26 mouse cellular contexts compared by ENCODE assay signal in genomic region chr9:69463046-69463445, GRCm38 (mm10). TPM values are rescaled to one million over a fixed set of nuclear protein-coding genes. Genes with fewer than 3 reads are reported as not detected.
DNase-seq lines count a peak whose midpoint lies in the region; ATAC-seq and TF ChIP-seq lines count a peak whose summit lies in the region.
"Had no signal": no experiment of that assay in that cellular context is flagged by ENCODE, and none has a peak within 500 bp of the region (broad histone marks: within the 10 kb centered on the region; RNA-seq: fewer than 3 reads in every experiment).

No protein-coding gene starts in this region.

- no peak overlapping the region for H3K4me3 ChIP-seq in MEL (ENCODE audit: control insufficient read depth in 1 of 2, insufficient read depth in 1 of 2, low read depth in 2 of 2, low read length in 2 of 2)
- no peak overlapping the region for H3K4me3 ChIP-seq in stomach, embryonic 14.5 days (ENCODE audit: low read depth, low read length)
- H3K4me3 ChIP-seq: embryonic facial prominence, embryonic 10.5 days; embryonic facial prominence, embryonic 13.5 days; forebrain, embryonic 10.5 days; forebrain, embryonic 13.5 days; hindbrain, embryonic 12.5 days; hindbrain, embryonic 15.5 days had no signal

- H3K9me3 ChIP-seq in MEL (replicated peaks; ENCODE audit: insufficient read depth, low read length) = no peaks in the 10 kb centered on the region
- H3K9me3 ChIP-seq in stomach, embryonic 14.5 days (ENCODE audit: control insufficient read depth, low read depth, low read length) = no peaks in the 10 kb centered on the region
- H3K9me3 ChIP-seq: embryonic facial prominence, embryonic 10.5 days; embryonic facial prominence, embryonic 13.5 days; forebrain, embryonic 10.5 days; forebrain, embryonic 13.5 days; hindbrain, embryonic 12.5 days; hindbrain, embryonic 15.5 days had no signal

- peaks cover 1 to 24% of the 10 kb centered on the region in 2 experiments; a peak in 3 of 4 replicates for H3K36me3 ChIP-seq in MEL (ENCODE audit: control insufficient read depth in 1 of 2, insufficient read depth in 2 of 2, low read length in 2 of 2)
- peaks cover 19% of the 10 kb centered on the region for H3K36me3 ChIP-seq in stomach, embryonic 14.5 days (ENCODE audit: control insufficient read depth, insufficient read depth, low read length)
- H3K36me3 ChIP-seq: embryonic facial prominence, embryonic 10.5 days; forebrain, embryonic 10.5 days; hindbrain, embryonic 12.5 days; hindbrain, embryonic 15.5 days had no signal

- TF ChIP-seq POLR2A in MEL (IDR thresholded peaks at IDR 0.05; ENCODE audit: control insufficient read depth in 1 of 2, insufficient read depth in 1 of 2, low read depth in 1 of 2, low read length in 2 of 2, poor library complexity in 1 of 2) = no peak

- peaks cover 4 to 28% of the 10 kb centered on the region in 2 experiments for H3K4me1 ChIP-seq in MEL (ENCODE audit: control insufficient read depth in 1 of 2, insufficient read depth in 2 of 2, low read length in 2 of 2)
- H3K4me1 ChIP-seq in stomach, embryonic 14.5 days (ENCODE audit: control insufficient read depth, insufficient read depth, low read length) = peaks cover 56% of the 10 kb centered on the region

- WGBS in stomach, embryonic 14.5 days = 66% methylated on average over 2 of the region's 2 CpGs

- no peaks in the 10 kb centered on the region for H3K27me3 ChIP-seq in MEL (ENCODE audit: control insufficient read depth in 1 of 2, insufficient read depth in 2 of 2, low read length in 2 of 2)
- no peaks in the 10 kb centered on the region for H3K27me3 ChIP-seq in stomach, embryonic 14.5 days (ENCODE audit: control insufficient read depth, insufficient read depth, low read length)
- H3K27me3 ChIP-seq: embryonic facial prominence, embryonic 13.5 days; forebrain, embryonic 13.5 days; hindbrain, embryonic 12.5 days; hindbrain, embryonic 15.5 days had no signal

- TF ChIP-seq RAD21 in MEL (IDR thresholded peaks at IDR 0.05; ENCODE audit: low read depth, low read length) = no peak

- no peak for ATAC-seq in stomach, embryonic 14.5 days (ENCODE audit: insufficient number of reproducible peaks, insufficient read depth, low FRiP score, low read depth)
- ATAC-seq: activated CD4-positive, CD25-positive, alpha-beta regulatory T cell, adult 4 months; CD4-positive, CD25-positive, alpha-beta regulatory T cell, adult 4 months; forebrain, embryonic 13.5 days; forebrain, embryonic 16.5 days; intestine, postnatal 0 days had no signal

- H3K9ac ChIP-seq in MEL (ENCODE audit: control insufficient read depth, low read depth, low read length, poor library complexity, severe bottlenecking) = no peak overlapping the region
- no peak overlapping the region for H3K9ac ChIP-seq in stomach, embryonic 14.5 days (replicated peaks; ENCODE audit: low read depth, low read length)
- H3K9ac ChIP-seq: embryonic facial prominence, embryonic 13.5 days; forebrain, embryonic 13.5 days; hindbrain, embryonic 12.5 days; hindbrain, embryonic 15.5 days had no signal

- no peaks in the 10 kb centered on the region for H3K79me2 ChIP-seq in MEL (ENCODE audit: control insufficient read depth, insufficient read depth, low read length, poor library complexity)

- H3K4me2 ChIP-seq in stomach, embryonic 14.5 days (replicated peaks; ENCODE audit: low read depth, low read length) = no peak overlapping the region
- H3K4me2 ChIP-seq: embryonic facial prominence, embryonic 13.5 days; forebrain, embryonic 13.5 days; heart, embryonic 11.5 days; hindbrain, embryonic 12.5 days; hindbrain, embryonic 15.5 days had no signal

- H3K27ac ChIP-seq in MEL (ENCODE audit: control insufficient read depth, low read depth, low read length) = no peak overlapping the region
- peak overlapping the region; percentile 75; the same call in 1 of the 2 replicates for H3K27ac ChIP-seq in stomach, embryonic 14.5 days (ENCODE audit: low read length)
- H3K27ac ChIP-seq: embryonic facial prominence, embryonic 10.5 days; embryonic facial prominence, embryonic 13.5 days; forebrain, embryonic 10.5 days; forebrain, embryonic 13.5 days; hindbrain, embryonic 12.5 days; hindbrain, embryonic 15.5 days had no signal

- peak; percentile 39 to 42; a peak in 2 of 4 replicates for TF ChIP-seq EP300 in MEL (IDR thresholded peaks at IDR 0.05; ENCODE audit: low read depth in 1 of 2, low read length in 2 of 2)

- TF ChIP-seq CTCF in MEL (IDR thresholded peaks at IDR 0.05 in 2 of 3, conservative IDR thresholded peaks at IDR 0.05 in 1 of 3; ENCODE audit: control insufficient read depth in 1 of 3, insufficient read depth in 1 of 3, low read depth in 2 of 3, low read length in 3 of 3, poor library complexity in 1 of 3, severe bottlenecking in 1 of 3) = no peak

- DNase-seq in adrenal gland, postnatal 36 days = peak; percentile 40 to 69
- no peak for DNase-seq in adrenal gland, adult 8-10 months
- DNase-seq in MEL (ENCODE audit: low read depth, low spot score) = peak; percentile 66
- no peak for DNase-seq in layer of hippocampus, postnatal 25 days (ENCODE audit: extremely low spot score in 1 of 2, low spot score in 1 of 2)
- DNase-seq in gastrocnemius, postnatal 4 days (ENCODE audit: low spot score in 2 of 2) = no peak
- DNase-seq: adrenal gland, postnatal 25 days; cerebellum, adult 11 months; cerebellum, adult 2 months; cerebellum, adult 9-11 months; cerebellum, postnatal 36 days; embryo, embryonic 11 days; gastrocnemius, postnatal 10 days; gastrocnemius, postnatal 36 days; heart, adult 11 months had no signal

TF ChIP-seq in MEL, 35 proteins besides CTCF, POLR2A, EP300 and RAD21:
- TF ChIP-seq JUND (IDR thresholded peaks at IDR 0.05; ENCODE audit: low read depth, low read length) = peak; percentile 48; the same call in 1 of the 2 replicates
- TF ChIP-seq ETS1 (IDR thresholded peaks at IDR 0.05; ENCODE audit: low read depth, low read length) = peak; percentile 33; the same call in 1 of the 2 replicates
- TF ChIP-seq CHD1 (IDR thresholded peaks at IDR 0.05; ENCODE audit: low read depth, low read length) = no peak
- no peak for TF ChIP-seq GATA1 (IDR thresholded peaks at IDR 0.05; ENCODE audit: low read depth, low read length)

RNA-seq across cellular contexts. Expression of gene Anxa2, which starts 9.6 kb away (rescaled TPM):
- total RNA-seq in adrenal gland, postnatal 36 days (2021) = 100 to 1,000 TPM; 396 to 515 TPM
- total RNA-seq in adrenal gland, adult 8-10 months (2022) = 100 to 1,000 TPM; 281 to 586 (median 466) TPM
- total RNA-seq in MEL (2012; rRNA removed) = 33.9 and 147 TPM in 2 replicates
- polyA plus RNA-seq in MEL (2012; ENCODE audit: insufficient read depth in 1 of 2, insufficient read length in 2 of 2, low read depth in 1 of 2, low replicate concordance in 2 of 2, missing spikeins in 1 of 2) = 100 to 1,000 TPM in 1 of 2 experiments, not detected in 1; 190 TPM
- polyA plus RNA-seq in stomach, embryonic 14.5 days (2014; fragmentation: Nextera tagmentation; extraction: Ambion mirVana) = 902 and 935 TPM in 2 replicates
- 1 to 10 TPM; 8.5 to 9.4 TPM for total RNA-seq in layer of hippocampus, postnatal 25 days (2021)
- 100 to 1,000 TPM; 342 to 392 TPM for total RNA-seq in gastrocnemius, postnatal 4 days (2021)

Comparison
In these comparisons a context has a peak if more than half of its experiments do, and no peak if none do; other contexts are left out.
1. DNase-seq: peak in adrenal gland, postnatal 36 days (2 of 2) and MEL (single experiment); none in adrenal gland, adult 8-10 months (single experiment), layer of hippocampus, postnatal 25 days (0 of 2) and gastrocnemius, postnatal 4 days (0 of 2).